Mouse (Mus musculus): ENCODE results near the gene Nell1. TPM values are rescaled to one million over a fixed set of nuclear protein-coding genes. Genes with fewer than 3 reads are reported as not detected.

Nell1 gene
- polyA plus RNA-seq, 1 experiment = 0.52 TPM

DNA sequence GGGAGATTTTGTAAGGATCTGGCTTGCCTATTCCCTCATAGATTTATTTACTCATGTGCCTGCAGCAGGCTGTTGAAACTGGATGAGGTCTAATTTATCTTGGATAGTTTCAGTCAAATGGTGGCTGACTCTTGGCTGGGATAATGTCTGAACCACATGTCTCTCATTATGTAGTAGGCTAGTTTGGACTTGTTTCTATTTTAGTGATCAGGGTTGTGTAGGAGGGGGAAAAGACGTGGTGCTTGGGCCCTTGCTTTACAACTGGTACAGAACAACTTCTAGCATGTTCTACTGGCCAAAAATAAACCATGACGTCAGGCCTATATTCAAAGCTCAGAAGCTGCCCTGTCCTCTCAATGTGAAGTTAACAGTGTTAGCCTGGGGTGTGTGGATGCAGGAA is 230.6 kb downstream of the Nell1 start:
- no peak for TF ChIP-seq CTCF (IDR thresholded peaks at IDR 0.05; ENCODE audit: low read depth, low read length)
- Histone ChIP-seq H3K4me3 (ENCODE audit: low read depth, low read length) (no peak overlapping the region), H3K4me1 (ENCODE audit: control insufficient read depth, insufficient read depth, low read length) (no peaks in the 10 kb centered on the region), H3K36me3 (ENCODE audit: control insufficient read depth, insufficient read depth, low read length, poor library complexity, severe bottlenecking) (no peaks in the 10 kb centered on the region), H3K9ac (ENCODE audit: low read depth, poor library complexity, severe bottlenecking) (no peak overlapping the region), H3K9me3 (replicated peaks; ENCODE audit: control insufficient read depth, insufficient read depth, low read length, poor library complexity, severe bottlenecking) (0 out of 2 replicates have a peak, but pooled peaks cover 6% of the 10 kb centered on the region), H3K27ac (ENCODE audit: insufficient read depth, low read length) (no peak overlapping the region), H3K27me3 (ENCODE audit: control insufficient read depth, insufficient read depth, low read length, poor library complexity, severe bottlenecking) (no peaks in the 10 kb centered on the region; the same call in 1 of the 2 replicates)

DNA sequence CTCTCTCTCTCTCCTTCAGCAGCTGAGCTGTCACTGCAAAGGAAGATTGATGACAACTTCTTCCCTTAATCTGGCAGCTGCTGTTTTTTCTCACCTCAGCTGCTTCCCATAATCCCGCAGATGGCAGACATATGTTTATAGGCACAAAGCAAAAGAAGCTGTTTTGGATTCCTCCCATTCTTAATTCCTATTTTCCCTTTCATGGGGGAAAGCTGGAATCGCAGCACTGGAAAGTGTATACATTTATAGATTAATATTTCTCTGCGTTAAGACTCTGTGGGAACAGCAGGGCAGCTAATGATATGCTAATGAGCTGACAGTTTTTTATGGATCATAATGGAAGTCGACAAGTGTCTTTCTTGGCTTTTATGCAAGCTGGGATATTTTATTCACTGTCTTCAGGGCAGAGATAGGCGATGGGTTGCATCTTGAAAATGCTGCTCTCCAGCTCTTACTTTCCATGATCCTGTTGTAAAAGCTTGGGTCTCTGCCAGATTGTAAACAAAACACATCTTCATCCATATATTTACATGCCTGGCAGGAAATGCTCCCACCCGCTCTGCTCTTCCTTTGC is 236.1 kb downstream of the Nell1 start:
- Histone ChIP-seq H3K27ac (ENCODE audit: insufficient read depth, low read length) (no peak overlapping the region), H3K9ac (ENCODE audit: low read depth, poor library complexity, severe bottlenecking) (no peak overlapping the region), H3K9me3 (replicated peaks; ENCODE audit: control insufficient read depth, insufficient read depth, low read length, poor library complexity, severe bottlenecking) (no peaks in the 10 kb centered on the region), H3K36me3 (ENCODE audit: control insufficient read depth, insufficient read depth, low read length, poor library complexity, severe bottlenecking) (no peaks in the 10 kb centered on the region), H3K4me3 (ENCODE audit: low read depth, low read length) (no peak overlapping the region), H3K27me3 (ENCODE audit: control insufficient read depth, insufficient read depth, low read length, poor library complexity, severe bottlenecking) (no peaks in the 10 kb centered on the region; the same call in 1 of the 2 replicates), H3K4me1 (ENCODE audit: control insufficient read depth, insufficient read depth, low read length) (no peaks in the 10 kb centered on the region)
- TF ChIP-seq CTCF (IDR thresholded peaks at IDR 0.05; ENCODE audit: low read depth, low read length) (no peak), EP300 (IDR thresholded peaks at IDR 0.05; ENCODE audit: insufficient read depth, low read depth, low read length) (no peak), POLR2A (IDR thresholded peaks at IDR 0.05; ENCODE audit: insufficient read depth, low read length) (no peak)

DNA sequence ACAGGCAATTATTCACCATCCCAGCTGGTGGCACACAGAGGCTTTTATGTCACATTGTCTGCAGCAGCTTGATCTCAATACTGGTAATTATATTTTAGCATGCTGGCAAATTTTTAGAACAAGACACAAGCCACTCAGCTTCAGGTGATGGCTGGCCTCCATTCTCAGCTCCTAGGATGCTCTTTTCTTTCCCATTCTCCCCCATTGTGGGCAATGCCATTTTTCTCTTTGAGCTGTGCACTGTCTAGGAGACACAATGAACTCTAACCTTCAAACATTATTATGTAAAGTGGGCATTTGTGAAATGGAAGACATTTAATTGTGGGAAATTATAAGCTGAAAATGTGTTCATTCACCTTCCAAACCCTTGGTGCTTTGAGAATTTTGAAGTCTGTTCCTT is 247.2 kb downstream of the Nell1 start:
- Histone ChIP-seq H3K9ac (ENCODE audit: low read depth, poor library complexity, severe bottlenecking) (no peak overlapping the region), H3K36me3 (ENCODE audit: control insufficient read depth, insufficient read depth, low read length, poor library complexity, severe bottlenecking) (no peaks in the 10 kb centered on the region), H3K27ac (ENCODE audit: insufficient read depth, low read length) (no peak overlapping the region), H3K4me1 (ENCODE audit: control insufficient read depth, insufficient read depth, low read length) (no peaks in the 10 kb centered on the region), H3K4me3 (ENCODE audit: low read depth, low read length) (no peak overlapping the region), H3K9me3 (replicated peaks; ENCODE audit: control insufficient read depth, insufficient read depth, low read length, poor library complexity, severe bottlenecking) (no peaks in the 10 kb centered on the region), H3K27me3 (ENCODE audit: control insufficient read depth, insufficient read depth, low read length, poor library complexity, severe bottlenecking) (no peaks in the 10 kb centered on the region; the same call in 1 of the 2 replicates)
- no peak for TF ChIP-seq POLR2A (IDR thresholded peaks at IDR 0.05; ENCODE audit: insufficient read depth, low read length)
- no peak for TF ChIP-seq EP300 (IDR thresholded peaks at IDR 0.05; ENCODE audit: insufficient read depth, low read depth, low read length)
- TF ChIP-seq CTCF (IDR thresholded peaks at IDR 0.05; ENCODE audit: low read depth, low read length) = no peak

GRCm38 (mm10) chr7:50226621-50227020 is 252.0 kb downstream of the Nell1 start:
- Histone ChIP-seq H3K9ac (ENCODE audit: low read depth, poor library complexity, severe bottlenecking) (no peak overlapping the region), H3K4me3 (ENCODE audit: low read depth, low read length) (no peak overlapping the region), H3K4me1 (ENCODE audit: control insufficient read depth, insufficient read depth, low read length) (no peaks in the 10 kb centered on the region), H3K9me3 (replicated peaks; ENCODE audit: control insufficient read depth, insufficient read depth, low read length, poor library complexity, severe bottlenecking) (no peaks in the 10 kb centered on the region), H3K27ac (ENCODE audit: insufficient read depth, low read length) (no peak overlapping the region), H3K36me3 (ENCODE audit: control insufficient read depth, insufficient read depth, low read length, poor library complexity, severe bottlenecking) (no peaks in the 10 kb centered on the region), H3K27me3 (ENCODE audit: control insufficient read depth, insufficient read depth, low read length, poor library complexity, severe bottlenecking) (no peaks in the 10 kb centered on the region; the same call in 1 of the 2 replicates)
- TF ChIP-seq CTCF (IDR thresholded peaks at IDR 0.05; ENCODE audit: low read depth, low read length) (no peak), EP300 (IDR thresholded peaks at IDR 0.05; ENCODE audit: insufficient read depth, low read depth, low read length) (no peak), POLR2A (IDR thresholded peaks at IDR 0.05; ENCODE audit: insufficient read depth, low read length) (no peak)

GRCm38 (mm10) chr7:50228273-50228672 is 253.6 kb downstream of the Nell1 start:
- H3K27ac ChIP-seq (ENCODE audit: insufficient read depth, low read length) = no peak overlapping the region
- H3K9ac ChIP-seq (ENCODE audit: low read depth, poor library complexity, severe bottlenecking) = no peak overlapping the region
- no peaks in the 10 kb centered on the region; the same call in 1 of the 2 replicates for H3K9me3 ChIP-seq (replicated peaks; ENCODE audit: control insufficient read depth, insufficient read depth, low read length, poor library complexity, severe bottlenecking)
- H3K36me3 ChIP-seq (ENCODE audit: control insufficient read depth, insufficient read depth, low read length, poor library complexity, severe bottlenecking) = no peaks in the 10 kb centered on the region
- H3K4me1 ChIP-seq (ENCODE audit: control insufficient read depth, insufficient read depth, low read length) = no peaks in the 10 kb centered on the region
- no peak for TF ChIP-seq POLR2A (IDR thresholded peaks at IDR 0.05; ENCODE audit: insufficient read depth, low read length)
- TF ChIP-seq CTCF (IDR thresholded peaks at IDR 0.05; ENCODE audit: low read depth, low read length) = no peak
- no peak for TF ChIP-seq EP300 (IDR thresholded peaks at IDR 0.05; ENCODE audit: insufficient read depth, low read depth, low read length)
- no peaks in the 10 kb centered on the region; the same call in 1 of the 2 replicates for H3K27me3 ChIP-seq (ENCODE audit: control insufficient read depth, insufficient read depth, low read length, poor library complexity, severe bottlenecking)
- H3K4me3 ChIP-seq (ENCODE audit: low read depth, low read length) = no peak overlapping the region

DNA sequence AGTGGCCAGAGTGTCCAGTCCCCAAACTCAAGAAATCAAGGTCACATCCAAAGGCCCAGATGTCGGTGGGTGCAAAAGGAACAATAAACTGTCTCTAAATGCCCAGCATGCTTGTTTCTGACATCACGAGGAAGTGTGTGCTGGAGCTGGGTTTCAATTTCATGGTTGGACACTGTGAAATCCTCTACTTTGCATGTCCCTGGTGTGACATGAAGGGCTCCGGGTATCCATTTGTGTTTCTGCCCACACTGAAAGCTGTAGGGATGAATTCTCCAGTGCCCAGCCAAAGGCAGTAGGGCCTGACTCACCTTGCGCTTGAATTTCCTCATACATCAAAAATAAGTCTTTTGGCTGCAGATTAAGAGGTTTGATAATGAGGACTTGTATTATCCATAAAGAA is 266.5 kb downstream of the Nell1 start:
- Histone ChIP-seq H3K27me3 (ENCODE audit: control insufficient read depth, insufficient read depth, low read length, poor library complexity, severe bottlenecking) (no peaks in the 10 kb centered on the region), H3K4me3 (ENCODE audit: low read depth, low read length) (no peak overlapping the region), H3K9me3 (replicated peaks; ENCODE audit: control insufficient read depth, insufficient read depth, low read length, poor library complexity, severe bottlenecking) (peaks cover 25% of the 10 kb centered on the region), H3K4me1 (ENCODE audit: control insufficient read depth, insufficient read depth, low read length) (no peaks in the 10 kb centered on the region), H3K9ac (ENCODE audit: low read depth, poor library complexity, severe bottlenecking) (no peak overlapping the region), H3K36me3 (ENCODE audit: control insufficient read depth, insufficient read depth, low read length, poor library complexity, severe bottlenecking) (no peaks in the 10 kb centered on the region; the same call in 1 of the 2 replicates), H3K27ac (ENCODE audit: insufficient read depth, low read length) (no peak overlapping the region)
- TF ChIP-seq POLR2A (IDR thresholded peaks at IDR 0.05; ENCODE audit: insufficient read depth, low read length) = no peak
- TF ChIP-seq CTCF (IDR thresholded peaks at IDR 0.05; ENCODE audit: low read depth, low read length) = no peak
- TF ChIP-seq EP300 (IDR thresholded peaks at IDR 0.05; ENCODE audit: insufficient read depth, low read depth, low read length) = no peak
